Mouse (Mus musculus) stomach, embryonic 14.5 days (tissue): ENCODE measurements around the gene Gm13288. TPM values are rescaled to one million over a fixed set of nuclear protein-coding genes. Genes with fewer than 3 reads are reported as not detected.
"Not testable (repeated sequence)": the region's sequence is repeated elsewhere in the genome, so short reads cannot be mapped to it uniquely, and the experiment has no call there.

Experiments used
- ATAC-seq: fragments of 200-750 bp; cut with Nextera tagmentation; 2 replicates; pipeline ENCODE4 v1.8.0; 2017; ENCODE audit warnings: low read depth, moderate TSS enrichment; ENCODE audit not compliant: insufficient number of reproducible peaks, insufficient read depth, low FRiP score
- H3K27ac ChIP-seq: fragments of 300-500 bp; sonication (generic); 2 replicates; pipeline ENCODE4 v1.5.1; 2014; ENCODE audit warnings: mild to moderate bottlenecking, low read length, moderate library complexity, mixed read lengths
- H3K27me3 ChIP-seq: fragments of 300-500 bp; sonication (generic); 2 replicates; pipeline ENCODE4 v1.6.1; 2014; ENCODE audit warnings: low read length, control low read depth, mixed read lengths; ENCODE audit not compliant: control insufficient read depth, insufficient read depth
- H3K36me3 ChIP-seq: fragments of 300-500 bp; sonication (generic); 2 replicates; pipeline ENCODE4 v1.6.1; 2014; ENCODE audit warnings: mild to moderate bottlenecking, control low read depth, low read length, moderate library complexity, mixed read lengths; ENCODE audit not compliant: control insufficient read depth, insufficient read depth
- H3K4me1 ChIP-seq: fragments of 300-500 bp; sonication (generic); 2 replicates; pipeline ENCODE4 v1.6.1; 2014; ENCODE audit warnings: low read length, control low read depth, mixed read lengths; ENCODE audit not compliant: control insufficient read depth, insufficient read depth
- H3K4me2 ChIP-seq: fragments of 300-500 bp; sonication (generic); replicated peaks from 2 replicates; pipeline ENCODE4 v1.6.1; 2014; ENCODE audit warnings: low read depth, low read length, control low read depth
- H3K4me3 ChIP-seq: fragments of 300-500 bp; sonication (generic); 2 replicates; pipeline ENCODE4 v1.5.1; 2014; ENCODE audit warnings: low read depth, low read length, control low read depth
- H3K9ac ChIP-seq: fragments of 300-500 bp; sonication (generic); replicated peaks from 2 replicates; pipeline ENCODE4 v1.6.1; 2014; ENCODE audit warnings: low read depth, mild to moderate bottlenecking, control low read depth, low read length, moderate library complexity, mixed read lengths
- H3K9me3 ChIP-seq: fragments of 300-500 bp; sonication (generic); 2 replicates; pipeline ENCODE4 v1.6.1; 2016; ENCODE audit warnings: low read depth, low read length, control low read depth; ENCODE audit not compliant: control insufficient read depth
- WGBS: fragments of 180-500 bp; shearing (Covaris S2); extraction: QIAGEN DNeasy Blood & Tissue Kit; methylation state at CpG from one replicate; pipeline ENCODE4 v1.1.7; 2014; 5-methylcytosine and 5-hydroxymethylcytosine counted together
- polyA plus RNA-seq: library from polyadenylated mRNA; unstranded; fragments of >200 nt; fragmentation: Nextera tagmentation; extraction: Ambion mirVana; gene quantifications from 2 replicates; pipeline ENCODE4 v1.2.1, GENCODE M21; 2014

The Gm13288 gene
- polyA plus RNA-seq, 1 experiment from 2014 or later = not detected

DNA sequence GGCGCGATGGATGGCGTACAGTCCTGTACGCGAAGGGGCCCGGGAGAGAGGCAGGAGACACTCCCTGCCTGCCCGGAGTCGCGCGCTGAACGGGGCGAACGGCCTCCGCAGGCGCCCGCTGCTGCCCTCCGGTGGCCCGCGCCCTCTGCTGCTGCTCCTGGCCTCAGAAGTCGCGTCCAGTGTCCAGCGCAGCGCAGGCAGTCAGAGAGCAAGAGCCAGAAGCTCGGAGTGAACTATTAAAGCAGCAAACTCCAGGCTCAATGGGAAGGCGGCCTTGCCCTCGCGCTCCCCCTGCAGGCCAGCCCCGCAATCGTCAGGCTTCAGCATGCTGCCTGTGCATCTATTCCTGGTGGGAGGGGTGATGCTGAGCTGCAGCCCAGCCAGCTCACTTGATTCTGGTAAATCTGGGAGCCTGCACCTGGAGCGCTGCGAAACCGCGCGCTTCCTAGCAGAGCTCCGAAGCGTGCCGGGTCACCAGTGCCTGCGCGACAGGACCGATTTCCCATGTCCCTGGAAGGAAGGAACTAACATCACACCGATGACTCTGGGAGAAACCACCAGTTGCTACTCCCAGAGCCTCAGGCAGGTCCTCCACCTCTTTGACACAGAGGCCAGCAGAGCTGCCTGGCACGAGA, 41.8 kb upstream of the Gm13288 start:
- not testable (repeated sequence) for H3K4me1 ChIP-seq, H3K9ac ChIP-seq, H3K27me3 ChIP-seq, H3K9me3 ChIP-seq, H3K36me3 ChIP-seq, ATAC-seq
- peak overlapping the region; percentile 27; the same call in 1 of the 2 replicates for H3K27ac ChIP-seq
- H3K4me2 ChIP-seq = peak overlapping the region; percentile 35; the same call in 1 of the 2 replicates
- WGBS = 5% methylated on average over 23 of the region's 42 CpGs
- peak overlapping the region; percentile 17; the same call in 1 of the 2 replicates for H3K4me3 ChIP-seq

DNA sequence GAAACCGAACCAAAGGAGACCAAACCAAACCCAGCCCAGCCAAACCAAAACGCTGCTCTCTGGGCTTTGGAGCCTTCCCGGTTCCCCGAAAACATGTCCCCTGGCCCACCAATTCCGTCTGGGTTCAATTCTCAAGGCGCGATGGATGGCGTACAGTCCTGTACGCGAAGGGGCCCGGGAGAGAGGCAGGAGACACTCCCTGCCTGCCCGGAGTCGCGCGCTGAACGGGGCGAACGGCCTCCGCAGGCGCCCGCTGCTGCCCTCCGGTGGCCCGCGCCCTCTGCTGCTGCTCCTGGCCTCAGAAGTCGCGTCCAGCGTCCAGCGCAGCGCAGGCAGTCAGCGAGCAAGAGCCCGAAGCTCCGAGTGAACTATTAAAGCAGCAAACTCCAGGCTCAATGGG, 31.8 kb upstream of the Gm13288 start, which contains the start of gene Gm13290:
TSS of gene Gm13290 (plus strand) at position 301 of the 400 bp plus-strand sequence.
- ATAC-seq, H3K9me3 ChIP-seq, H3K4me3 ChIP-seq, H3K4me2 ChIP-seq, H3K4me1 ChIP-seq, H3K36me3 ChIP-seq, H3K27ac ChIP-seq, H3K27me3 ChIP-seq, H3K9ac ChIP-seq: not testable (repeated sequence)
- WGBS = no CpG with 5 or more reads among the region's 32 CpGs

DNA sequence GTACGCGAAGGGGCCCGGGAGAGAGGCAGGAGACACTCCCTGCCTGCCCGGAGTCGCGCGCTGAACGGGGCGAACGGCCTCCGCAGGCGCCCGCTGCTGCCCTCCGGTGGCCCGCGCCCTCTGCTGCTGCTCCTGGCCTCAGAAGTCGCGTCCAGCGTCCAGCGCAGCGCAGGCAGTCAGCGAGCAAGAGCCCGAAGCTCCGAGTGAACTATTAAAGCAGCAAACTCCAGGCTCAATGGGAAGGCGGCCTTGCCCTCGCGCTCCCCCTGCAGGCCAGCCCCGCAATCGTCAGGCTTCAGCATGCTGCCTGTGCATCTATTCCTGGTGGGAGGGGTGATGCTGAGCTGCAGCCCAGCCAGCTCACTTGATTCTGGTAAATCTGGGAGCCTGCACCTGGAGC, 28.7 kb upstream of the Gm13288 start, which contains the start of gene Gm13289:
TSS of gene Gm13289 (plus strand) at position 301 of the 400 bp plus-strand sequence.
- not testable (repeated sequence) for H3K27me3 ChIP-seq, H3K4me3 ChIP-seq, ATAC-seq, H3K9ac ChIP-seq, H3K4me2 ChIP-seq, H3K9me3 ChIP-seq, H3K27ac ChIP-seq, H3K36me3 ChIP-seq, H3K4me1 ChIP-seq
- WGBS = no CpG with 5 or more reads among the region's 29 CpGs

DNA sequence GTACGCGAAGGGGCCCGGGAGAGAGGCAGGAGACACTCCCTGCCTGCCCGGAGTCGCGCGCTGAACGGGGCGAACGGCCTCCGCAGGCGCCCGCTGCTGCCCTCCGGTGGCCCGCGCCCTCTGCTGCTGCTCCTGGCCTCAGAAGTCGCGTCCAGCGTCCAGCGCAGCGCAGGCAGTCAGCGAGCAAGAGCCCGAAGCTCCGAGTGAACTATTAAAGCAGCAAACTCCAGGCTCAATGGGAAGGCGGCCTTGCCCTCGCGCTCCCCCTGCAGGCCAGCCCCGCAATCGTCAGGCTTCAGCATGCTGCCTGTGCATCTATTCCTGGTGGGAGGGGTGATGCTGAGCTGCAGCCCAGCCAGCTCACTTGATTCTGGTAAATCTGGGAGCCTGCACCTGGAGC, 25.8 kb upstream of the Gm13288 start, which contains the start of gene Gm13272:
TSS of gene Gm13272 (plus strand) at position 301 of the 400 bp plus-strand sequence.
- H3K4me1 ChIP-seq, H3K27me3 ChIP-seq, ATAC-seq, H3K4me2 ChIP-seq, H3K9me3 ChIP-seq, H3K9ac ChIP-seq, H3K36me3 ChIP-seq, H3K4me3 ChIP-seq, H3K27ac ChIP-seq: not testable (repeated sequence)
- no CpG with 5 or more reads among the region's 29 CpGs for WGBS

DNA sequence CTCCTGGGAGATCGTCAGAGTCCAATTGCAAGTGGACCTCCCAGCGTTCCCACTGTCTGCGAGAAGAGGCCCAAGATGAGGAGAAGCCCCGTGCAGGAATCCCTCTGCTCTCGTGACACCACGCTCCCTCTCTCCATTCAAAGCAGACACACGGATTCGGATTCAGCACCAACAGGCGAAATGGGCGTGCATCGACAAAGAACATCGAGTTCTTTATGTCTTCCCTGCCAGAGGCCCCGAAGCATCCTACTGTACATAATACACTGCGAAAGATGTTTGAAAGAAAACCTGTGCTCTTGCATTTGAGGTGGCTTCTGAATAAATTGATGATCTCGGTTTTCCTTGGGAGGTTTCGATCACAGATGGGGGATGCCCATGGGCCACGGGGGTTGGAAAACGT, 25.0 kb upstream of the Gm13288 start:
- not testable (repeated sequence) for ATAC-seq, H3K4me2 ChIP-seq, H3K27me3 ChIP-seq, H3K9ac ChIP-seq, H3K4me1 ChIP-seq, H3K27ac ChIP-seq, H3K36me3 ChIP-seq, H3K4me3 ChIP-seq, H3K9me3 ChIP-seq
- 47% methylated on average over 15 of the region's 18 CpGs for WGBS

DNA sequence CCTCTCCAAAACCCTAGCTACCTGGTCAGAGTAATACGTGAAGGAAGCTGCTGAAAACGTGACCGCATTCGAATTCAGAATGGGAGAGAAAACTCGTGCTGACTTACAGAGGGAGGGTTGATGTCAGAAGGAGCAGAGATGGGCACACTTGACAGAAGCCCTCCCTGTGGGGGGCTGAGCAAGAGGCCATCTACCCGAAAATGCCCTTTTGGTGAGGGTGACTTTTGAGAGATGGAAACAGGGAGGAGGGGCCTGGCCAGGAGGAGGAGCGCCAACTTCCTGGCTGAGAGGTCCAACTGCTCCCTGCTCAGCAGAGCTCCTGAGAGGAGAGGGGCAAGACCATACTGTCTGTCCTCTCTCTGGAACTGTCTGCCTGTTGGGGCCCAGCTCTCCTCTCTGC, 23.5 kb upstream of the Gm13288 start, which contains the start of gene Ifnz:
TSS of gene Ifnz (plus strand) at position 301 of the 400 bp plus-strand sequence.
- H3K9me3 ChIP-seq, ATAC-seq, H3K36me3 ChIP-seq, H3K27me3 ChIP-seq, H3K4me1 ChIP-seq, H3K27ac ChIP-seq, H3K9ac ChIP-seq, H3K4me3 ChIP-seq: not testable (repeated sequence)
- 11% methylated on average over 1 of the region's 7 CpGs for WGBS
- H3K4me2 ChIP-seq = 0 out of 2 replicates have a peak within 1 kb of the TSS, but pooled peaks have one; percentile 18

DNA sequence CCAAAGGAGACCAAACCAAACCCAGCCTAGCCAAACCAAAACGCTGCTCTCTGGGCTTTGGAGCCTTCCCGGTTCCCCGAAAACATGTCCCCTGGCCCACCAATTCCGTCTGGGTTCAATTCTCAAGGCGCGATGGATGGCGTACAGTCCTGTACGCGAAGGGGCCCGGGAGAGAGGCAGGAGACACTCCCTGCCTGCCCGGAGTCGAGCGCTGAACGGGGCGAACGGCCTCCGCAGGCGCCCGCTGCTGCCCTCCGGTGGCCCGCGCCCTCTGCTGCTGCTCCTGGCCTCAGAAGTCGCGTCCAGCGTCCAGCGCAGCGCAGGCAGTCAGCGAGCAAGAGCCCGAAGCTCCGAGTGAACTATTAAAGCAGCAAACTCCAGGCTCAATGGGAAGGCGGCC, 23.0 kb upstream of the Gm13288 start:
- H3K9me3 ChIP-seq, H3K36me3 ChIP-seq, H3K9ac ChIP-seq, H3K27ac ChIP-seq, ATAC-seq, H3K4me3 ChIP-seq, H3K4me1 ChIP-seq, H3K27me3 ChIP-seq: not testable (repeated sequence)
- H3K4me2 ChIP-seq = 0 out of 2 replicates have a peak overlapping the region, but pooled peaks have one; percentile 18
- 0% methylated on average over 3 of the region's 31 CpGs for WGBS

DNA sequence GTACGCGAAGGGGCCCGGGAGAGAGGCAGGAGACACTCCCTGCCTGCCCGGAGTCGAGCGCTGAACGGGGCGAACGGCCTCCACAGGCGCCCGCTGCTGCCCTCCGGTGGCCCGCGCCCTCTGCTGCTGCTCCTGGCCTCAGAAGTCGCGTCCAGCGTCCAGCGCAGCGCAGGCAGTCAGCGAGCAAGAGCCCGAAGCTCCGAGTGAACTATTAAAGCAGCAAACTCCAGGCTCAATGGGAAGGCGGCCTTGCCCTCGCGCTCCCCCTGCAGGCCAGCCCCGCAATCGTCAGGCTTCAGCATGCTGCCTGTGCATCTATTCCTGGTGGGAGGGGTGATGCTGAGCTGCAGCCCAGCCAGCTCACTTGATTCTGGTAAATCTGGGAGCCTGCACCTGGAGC, 19.9 kb upstream of the Gm13288 start, which contains the start of gene Gm13276:
TSS of gene Gm13276 (plus strand) at position 301 of the 400 bp plus-strand sequence.
- WGBS = no CpG with 5 or more reads among the region's 27 CpGs
- H3K9me3 ChIP-seq, H3K4me3 ChIP-seq, H3K9ac ChIP-seq, H3K27ac ChIP-seq, H3K4me2 ChIP-seq, H3K4me1 ChIP-seq, H3K27me3 ChIP-seq, H3K36me3 ChIP-seq, ATAC-seq: not testable (repeated sequence)
